Mouse (Mus musculus) left cerebral cortex, adult 2 months (tissue): Measurements from ENCODE around the gene Tbc1d30. TPM values are rescaled to one million over a fixed set of nuclear protein-coding genes. Genes with fewer than 3 reads are reported as not detected.

Source experiments
- DNase-seq, 2 experiments: peaks; one replicate each; pipeline ENCODE4 v3.0.0; 2021 to 2022; ENCODE audit warnings: low spot score in 2 of 2, mixed read lengths in 1 of 2; ENCODE audit errors: extremely low spot score in 1 of 2
- H3K27ac ChIP-seq: fragments of 200-600 bp; 2 replicates; pipeline ENCODE4 v1.8.1; 2022
- H3K4me3 ChIP-seq: fragments of 200-600 bp; 2 replicates; pipeline ENCODE4 v1.8.1; 2022
- CTCF ChIP-seq: fragments of 200-600 bp; IDR thresholded peaks from 2 replicates; pipeline ENCODE4 v1.8.1; 2022; ENCODE audit warnings: antibody characterized with exemption, mild to moderate bottlenecking, moderate library complexity
- intact Hi-C: fragments of 180-260 bp; cut with DNase I; formaldehyde crosslinking; loops from one replicate; pipeline ENCODE4 v1.15.1; 2025
- long read RNA-seq, 2 experiments: library from polyadenylated mRNA; stranded (forward); transcript quantifications; one replicate each; pipeline ENCODE4 v2.0.0; 2021; ENCODE audit warnings: borderline mapping rate in 2 of 2
- total RNA-seq, 2 experiments: library from RNA; stranded (reverse); gene quantifications; 2 replicates each; pipeline ENCODE4 v1.2.3; 2021

Tbc1d30 gene
- total RNA-seq, result 10 to 100 TPM; 88.1 to 91.0 TPM
- long read RNA-seq, experiment 1, full-length matches to known transcripts, result 19 of 27 reads
- long read RNA-seq, experiment 1, partial matches to known transcripts, result 2 of 27 reads
- long read RNA-seq, experiment 1, other reads (novel, unspliced or antisense), result 6 of 27 reads
- long read RNA-seq, experiment 2, full-length matches to known transcripts, result 13 of 28 reads
- long read RNA-seq, experiment 2, partial matches to known transcripts, result 8 of 28 reads
- long read RNA-seq, experiment 2, other reads (novel, unspliced or antisense), result 7 of 28 reads

DNA sequence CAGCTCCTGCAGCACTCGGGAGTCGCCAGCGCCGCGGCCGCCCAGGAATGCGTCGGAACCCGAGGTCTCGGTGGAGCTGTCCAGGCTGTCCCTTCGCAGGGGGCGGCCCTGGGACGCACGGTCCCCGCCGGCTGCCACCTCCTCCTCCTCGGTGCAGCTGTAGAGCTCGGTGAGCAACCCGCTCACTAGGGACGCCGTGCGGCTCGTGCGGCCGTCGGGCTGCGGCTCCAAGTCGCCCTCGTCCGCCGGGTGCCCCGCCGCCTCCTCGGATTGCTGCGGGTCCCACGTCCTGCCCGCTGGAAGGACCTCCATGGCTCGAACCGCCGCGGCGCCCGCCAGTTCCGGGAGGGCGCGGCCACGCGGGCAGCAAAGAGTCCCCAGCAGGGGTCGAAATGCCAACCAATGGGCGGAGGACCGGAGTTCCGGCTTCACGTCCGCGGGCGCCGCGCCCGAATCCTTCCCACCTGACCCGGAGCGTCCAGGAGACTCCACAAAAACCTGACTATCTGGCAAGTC, at the start of gene Tbc1d30:
Gene Tbc1d30, minus strand, starts transcription at position 213 of the 516 bp plus-strand sequence.
- no peak; the same call in 1 of the 2 replicates for TF ChIP-seq CTCF
- Histone ChIP-seq H3K27ac (no peak within 1 kb of the TSS), H3K4me3 (peak within 1 kb of the TSS; percentile 46)
- intact Hi-C loops, result no loop called here
- no peak for DNase-seq

- Histone ChIP-seq H3K4me3 (no peak overlapping the region), H3K27ac (no peak overlapping the region)
- no peak for DNase-seq
- TF ChIP-seq CTCF, result no peak
- intact Hi-C loops, result no loop called here
Measured at GRCm38 (mm10) chr10:121398599-121398998, 47.5 kb upstream of the Tbc1d30 start.

GRCm38 (mm10) chr10:121395542-121396176, 44.6 kb upstream of the Tbc1d30 start:
- TF ChIP-seq CTCF, result no peak
- Histone ChIP-seq H3K27ac (no peak overlapping the region), H3K4me3 (no peak overlapping the region)
- no peak for DNase-seq
- intact Hi-C loops, result no loop called here

DNA sequence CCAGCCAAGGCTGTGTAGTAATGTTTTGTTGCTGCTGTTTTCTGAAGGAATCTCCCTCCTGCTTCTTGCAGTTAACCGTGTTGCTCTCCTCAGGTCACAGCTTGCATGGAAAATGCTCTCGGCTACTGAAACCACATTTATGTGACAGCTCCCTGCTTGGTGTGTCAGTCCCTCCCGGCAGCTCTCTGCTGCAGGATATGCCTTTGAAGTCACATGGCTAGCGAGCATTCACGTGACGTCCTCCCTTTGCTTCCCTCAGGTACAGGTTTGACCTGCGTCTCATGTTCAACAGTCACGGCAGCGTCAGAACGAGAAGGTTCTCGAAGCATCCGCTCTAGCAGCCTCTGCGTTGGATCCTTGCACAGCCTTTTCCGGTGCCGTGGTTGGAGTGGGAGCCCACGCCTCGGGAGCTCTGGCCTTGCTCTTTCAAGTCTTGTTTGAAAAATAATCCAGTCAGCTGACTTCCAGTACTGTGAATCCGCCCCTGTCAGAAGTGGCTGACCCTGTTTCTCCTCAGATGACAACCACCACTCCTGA, 43.8 kb upstream of the Tbc1d30 start:
- DNase-seq, result no peak
- H3K4me3 ChIP-seq, result no peak overlapping the region
- H3K27ac ChIP-seq, result no peak overlapping the region
- no peak for TF ChIP-seq CTCF
- intact Hi-C loops, result no loop called here

DNA sequence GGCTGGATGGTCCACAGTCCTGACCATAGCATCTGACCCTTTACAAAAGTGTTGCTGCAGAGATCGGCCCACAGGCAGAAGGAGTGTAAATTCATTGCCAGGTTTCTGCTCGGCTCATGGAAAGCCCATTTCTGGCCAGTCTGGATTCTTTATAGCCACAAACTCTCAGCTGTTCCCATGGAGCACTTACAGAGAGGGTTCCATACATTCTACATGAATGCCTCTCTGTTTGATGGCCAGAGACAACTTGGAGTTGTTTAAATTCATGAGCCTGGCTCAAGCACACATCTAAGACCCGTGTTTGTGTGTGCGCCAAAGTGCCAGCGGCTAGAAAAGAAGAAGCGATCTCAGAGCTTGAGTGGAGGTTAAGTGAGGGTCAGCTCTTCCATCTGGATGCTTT, 43.2 kb upstream of the Tbc1d30 start:
- TF ChIP-seq CTCF, result no peak
- intact Hi-C loops, result no loop called here
- no peak overlapping the region for H3K27ac ChIP-seq
- DNase-seq, result no peak
- H3K4me3 ChIP-seq, result no peak overlapping the region

- intact Hi-C loops, result no loop called here
- Histone ChIP-seq H3K4me3 (no peak overlapping the region), H3K27ac (no peak overlapping the region)
- DNase-seq, result no peak
- no peak for TF ChIP-seq CTCF
Measured at GRCm38 (mm10) chr10:121391901-121392300, 40.8 kb upstream of the Tbc1d30 start.

- no peak for TF ChIP-seq CTCF
- Histone ChIP-seq H3K4me3 (no peak overlapping the region), H3K27ac (no peak overlapping the region)
- no peak for DNase-seq
- intact Hi-C loops, result no loop called here
Measured at GRCm38 (mm10) chr10:121390602-121391001, 39.5 kb upstream of the Tbc1d30 start.

DNA sequence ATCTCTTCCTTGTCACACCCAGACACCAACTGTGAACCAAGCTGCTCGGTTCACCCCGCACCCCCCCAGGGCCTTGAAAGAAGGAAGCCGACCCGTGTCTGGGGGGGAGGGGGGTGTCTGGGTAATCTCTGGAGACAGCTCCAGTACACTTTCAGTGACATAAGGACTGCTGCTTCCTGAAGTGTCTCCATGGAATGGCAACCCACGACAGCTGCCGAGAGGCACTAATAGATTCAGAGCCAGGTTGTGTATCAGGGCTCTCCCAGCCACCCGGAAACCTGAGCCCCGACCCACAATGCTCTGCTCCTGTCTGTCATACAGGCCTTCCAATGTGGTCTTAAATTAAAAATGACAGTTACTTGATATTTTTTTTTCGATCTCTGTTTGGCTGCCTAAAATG, 35.3 kb upstream of the Tbc1d30 start:
- no peak for TF ChIP-seq CTCF
- no peak for DNase-seq
- intact Hi-C loops, result no loop called here
- no peak overlapping the region for H3K27ac ChIP-seq
- no peak overlapping the region for H3K4me3 ChIP-seq

DNA sequence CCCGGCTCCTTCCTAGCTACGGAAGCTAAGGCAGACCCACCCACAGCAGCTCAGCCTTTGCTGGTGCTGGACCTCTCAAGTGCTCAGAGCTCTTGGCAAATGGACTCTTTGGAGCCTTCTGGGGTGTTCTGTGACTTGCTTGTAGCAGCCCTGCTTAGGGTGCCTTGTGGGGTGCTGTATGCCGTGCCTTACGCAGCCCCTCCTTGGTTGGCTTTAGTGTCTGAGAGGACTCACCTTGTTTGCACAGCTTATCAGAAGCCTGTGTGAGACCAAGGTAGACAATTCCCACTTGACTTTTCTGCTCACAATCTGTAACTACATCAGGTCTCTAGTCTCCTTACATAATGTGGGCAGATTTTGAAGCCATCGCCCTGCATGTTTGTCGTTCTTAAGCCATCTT, 34.6 kb upstream of the Tbc1d30 start:
- intact Hi-C loops, result no loop called here
- no peak overlapping the region for H3K27ac ChIP-seq
- H3K4me3 ChIP-seq, result no peak overlapping the region
- DNase-seq, result no peak
- no peak for TF ChIP-seq CTCF

GRCm38 (mm10) chr10:121384710-121385109, 33.6 kb upstream of the Tbc1d30 start:
- no peak for DNase-seq
- H3K4me3 ChIP-seq, result no peak overlapping the region
- intact Hi-C loops, result no loop called here
- TF ChIP-seq CTCF, result no peak
- H3K27ac ChIP-seq, result no peak overlapping the region

GRCm38 (mm10) chr10:121381280-121381679, 30.2 kb upstream of the Tbc1d30 start:
- no peak for DNase-seq
- H3K4me3 ChIP-seq, result no peak overlapping the region
- intact Hi-C loops, result no loop called here
- no peak overlapping the region for H3K27ac ChIP-seq
- TF ChIP-seq CTCF, result no peak

DNA sequence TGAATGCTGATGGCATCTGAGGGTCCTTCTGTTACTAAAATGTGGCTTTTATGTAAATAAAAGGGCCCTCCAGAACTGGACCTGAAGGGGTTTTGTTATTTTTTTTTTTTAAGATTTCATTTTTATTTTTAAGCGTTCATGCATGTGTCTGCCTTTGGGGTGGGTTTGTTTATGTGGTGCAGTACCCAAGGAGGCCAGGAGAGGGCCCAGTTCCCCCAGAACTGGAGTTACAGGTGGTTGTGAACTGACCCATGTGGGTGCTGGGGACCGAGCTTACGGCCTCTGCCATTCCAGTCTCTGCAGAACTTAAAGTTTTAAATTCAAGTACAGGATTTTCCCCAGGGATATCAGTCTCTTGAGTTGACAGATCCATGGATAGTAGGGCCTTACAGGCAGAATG, 28.3 kb upstream of the Tbc1d30 start:
- no peak for DNase-seq
- Histone ChIP-seq H3K27ac (no peak overlapping the region), H3K4me3 (no peak overlapping the region)
- peak; percentile 43 for TF ChIP-seq CTCF
- intact Hi-C loops, result no loop called here
